Mouse (Mus musculus) lung, postnatal 0 days (tissue): ENCODE results near the gene Prex1. TPM values are rescaled to one million over a fixed set of nuclear protein-coding genes. Genes with fewer than 3 reads are reported as not detected.

Experiments used
- ATAC-seq: fragments of 200-750 bp; cut with Nextera tagmentation; 2 replicates; pipeline ENCODE4 v1.8.0; 2017; ENCODE audit warnings: moderate library complexity
- DNase-seq: peaks from one replicate; pipeline ENCODE4 v3.0.0-alpha.2; 2016; ENCODE audit warnings: low spot score
- H3K27ac ChIP-seq: fragments of 300-500 bp; sonication (generic); 2 replicates; pipeline ENCODE4 v1.5.1; 2014; ENCODE audit warnings: antibody characterized with exemption, mild to moderate bottlenecking, low read length, mixed read lengths
- H3K27me3 ChIP-seq: fragments of 300-500 bp; sonication (generic); replicated peaks from 2 replicates; pipeline ENCODE4 v1.6.1; 2014; ENCODE audit warnings: low read length, mixed read lengths; ENCODE audit not compliant: insufficient read depth
- H3K36me3 ChIP-seq: fragments of 300-500 bp; sonication (generic); 2 replicates; pipeline ENCODE4 v1.6.1; 2014; ENCODE audit warnings: low read length, mixed read lengths; ENCODE audit not compliant: insufficient read depth
- H3K4me1 ChIP-seq: fragments of 300-500 bp; sonication (generic); 2 replicates; pipeline ENCODE4 v1.6.1; 2014; ENCODE audit warnings: antibody characterized with exemption, low read depth, low read length, mixed read lengths; ENCODE audit not compliant: insufficient read depth
- H3K4me2 ChIP-seq: fragments of 300-500 bp; sonication (generic); replicated peaks from 2 replicates; pipeline ENCODE4 v1.6.1; 2014; ENCODE audit warnings: low read depth, mild to moderate bottlenecking, low read length, moderate library complexity, mixed read lengths
- H3K4me3 ChIP-seq: fragments of 300-500 bp; sonication (generic); 2 replicates; pipeline ENCODE4 v1.5.1; 2014; ENCODE audit warnings: low read depth, low read length
- H3K9ac ChIP-seq: fragments of 300-500 bp; sonication (generic); replicated peaks from 2 replicates; pipeline ENCODE4 v1.6.1; 2014; ENCODE audit warnings: low read depth, mild to moderate bottlenecking
- H3K9me3 ChIP-seq: fragments of 300-500 bp; sonication (generic); 2 replicates; pipeline ENCODE4 v1.6.1; 2016; ENCODE audit warnings: low read length, mixed read lengths
- CTCF ChIP-seq: IDR thresholded peaks from 2 replicates; pipeline ENCODE4 v1.5.1; 2016; ENCODE audit warnings: antibody characterized with exemption, mild to moderate bottlenecking
- EP300 ChIP-seq: IDR thresholded peaks from 2 replicates; pipeline ENCODE4 v1.6.1; 2016; ENCODE audit warnings: antibody characterized with exemption, mild to moderate bottlenecking, control low read depth
- WGBS: fragments of 180-500 bp; shearing (Covaris S2); extraction: QIAGEN DNeasy Blood & Tissue Kit; methylation state at CpG from one replicate; pipeline ENCODE4 v1.1.7; 2014; 5-methylcytosine and 5-hydroxymethylcytosine counted together
- polyA plus RNA-seq: library from polyadenylated mRNA; unstranded; fragments of >200 nt; fragmentation: Nextera tagmentation; extraction: Ambion mirVana; gene quantifications from 2 replicates; pipeline ENCODE4 v1.2.1, GENCODE M21; 2015

The Prex1 gene
- polyA plus RNA-seq, 1 experiment from 2014 or later: 6.9 TPM

DNA sequence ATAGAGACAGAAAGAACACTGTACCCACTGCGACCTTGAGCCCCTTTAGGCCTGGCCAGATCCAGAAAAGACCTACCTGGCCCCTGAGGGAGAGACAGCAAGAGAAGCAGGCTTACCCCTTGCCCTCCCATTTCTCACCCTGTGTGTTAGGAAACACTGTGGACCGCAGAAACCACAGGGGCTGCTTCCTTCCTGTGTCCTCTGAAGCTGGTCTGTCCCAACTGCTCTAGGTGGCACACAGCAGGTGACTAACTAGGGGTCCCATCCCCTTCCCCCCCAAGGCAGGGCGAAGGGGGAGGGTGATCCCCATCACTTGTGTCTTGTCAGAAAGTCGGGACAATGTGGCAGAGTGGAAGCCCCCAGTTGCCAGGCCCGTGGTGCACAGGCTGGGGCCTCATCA is 164.6 kb downstream of the Prex1 start:
- ATAC-seq (no peak), DNase-seq (no peak)
- Histone ChIP-seq H3K9ac (no peak overlapping the region), H3K27me3 (no peaks in the 10 kb centered on the region), H3K27ac (no peak overlapping the region), H3K4me3 (no peak overlapping the region), H3K36me3 (no peaks in the 10 kb centered on the region), H3K4me2 (no peak overlapping the region), H3K4me1 (no peaks in the 10 kb centered on the region), H3K9me3 (no peaks in the 10 kb centered on the region)
- 82% methylated on average over 5 of the region's 5 CpGs for WGBS
- TF ChIP-seq CTCF: no peak
- TF ChIP-seq EP300: no peak

DNA sequence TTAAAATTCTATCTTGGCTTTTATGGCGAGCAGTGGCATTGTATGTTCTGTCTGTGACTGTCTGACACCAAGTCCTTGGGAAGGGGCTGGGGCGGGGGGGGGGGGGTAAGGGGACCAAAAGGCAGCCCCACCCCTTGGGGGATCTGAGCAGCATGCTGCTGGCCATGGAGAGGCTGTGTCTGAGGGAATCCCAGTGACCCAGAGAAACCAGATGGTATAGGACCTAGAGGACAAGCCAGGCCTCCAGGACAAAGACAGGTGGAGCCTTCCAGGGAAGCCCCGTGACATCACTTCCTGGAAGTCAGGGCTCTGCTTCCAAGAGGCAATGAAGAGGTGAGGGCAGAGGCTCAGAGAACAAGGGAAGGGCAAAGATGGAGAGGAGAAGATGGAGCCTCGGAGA is 168.1 kb downstream of the Prex1 start:
- Histone ChIP-seq H3K27ac (no peak overlapping the region), H3K4me2 (no peak overlapping the region), H3K9me3 (no peaks in the 10 kb centered on the region), H3K4me3 (no peak overlapping the region), H3K36me3 (no peaks in the 10 kb centered on the region), H3K4me1 (no peaks in the 10 kb centered on the region), H3K27me3 (no peaks in the 10 kb centered on the region), H3K9ac (no peak overlapping the region)
- no peak for DNase-seq
- TF ChIP-seq CTCF: no peak
- no peak for TF ChIP-seq EP300
- no peak for ATAC-seq
- WGBS: 52% methylated on average over 4 of the region's 4 CpGs

GRCm38 (mm10) chr2:166544575-166545251 is 168.9 kb downstream of the Prex1 start:
- no peak overlapping the region for H3K9ac ChIP-seq
- DNase-seq: no peak

DNA sequence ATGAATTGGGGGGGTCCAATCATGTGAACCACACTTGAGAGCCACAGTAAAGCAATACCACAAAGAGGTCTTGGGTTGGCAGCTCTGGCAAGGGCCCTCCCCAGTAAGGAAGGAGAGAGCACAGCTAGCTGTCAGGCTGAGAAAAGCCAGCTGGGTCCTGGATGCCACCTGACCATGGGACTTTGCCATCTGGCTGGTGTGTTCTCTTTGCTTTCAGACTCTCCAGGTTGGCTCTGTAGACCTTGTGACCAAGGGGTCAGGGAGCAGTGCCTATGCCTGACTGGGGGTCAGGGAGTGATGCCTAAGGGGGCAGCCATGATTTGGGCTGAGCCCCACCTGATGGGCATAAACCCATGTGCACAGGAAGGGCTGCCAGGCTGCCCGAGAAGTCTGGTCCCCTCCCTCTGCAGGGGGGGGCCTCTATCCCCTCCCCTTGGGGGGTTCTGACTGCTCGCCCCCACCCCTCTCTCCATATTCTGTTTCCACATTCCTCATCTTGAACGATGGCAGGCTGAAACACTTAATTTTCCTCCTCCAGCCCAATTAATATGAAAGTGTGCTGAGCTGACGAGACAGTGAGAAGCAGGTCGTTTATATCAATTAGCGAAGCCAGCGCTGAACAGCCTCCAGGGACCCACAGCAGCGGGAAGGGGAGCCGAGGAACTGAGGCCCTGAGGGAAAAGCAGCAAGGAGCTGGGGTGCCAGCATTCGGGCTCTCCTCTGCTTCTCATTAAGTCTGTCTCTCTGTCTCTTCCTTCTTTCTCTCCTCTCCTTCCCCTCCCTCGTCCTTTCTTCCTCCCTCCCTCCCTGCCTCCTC is 172.3 kb downstream of the Prex1 start:
- H3K9me3 ChIP-seq: no peaks in the 10 kb centered on the region
- H3K27me3 ChIP-seq: no peaks in the 10 kb centered on the region
- TF ChIP-seq EP300: no peak
- no peak for TF ChIP-seq CTCF
- WGBS: 33% methylated on average over 11 of the region's 11 CpGs
- no peaks in the 10 kb centered on the region for H3K36me3 ChIP-seq
- no peak overlapping the region for H3K9ac ChIP-seq
- no peak overlapping the region for H3K27ac ChIP-seq
- DNase-seq (no peak), ATAC-seq (no peak)
- H3K4me1 ChIP-seq: no peaks in the 10 kb centered on the region
- H3K4me2 ChIP-seq: no peak overlapping the region
- no peak overlapping the region for H3K4me3 ChIP-seq

More at GRCm38 (mm10) chr2:166544575-166545251, 168.9 kb downstream of the Prex1 start:
- H3K36me3 ChIP-seq: no peaks in the 10 kb centered on the region
- no peak for ATAC-seq
- no peaks in the 10 kb centered on the region for H3K4me1 ChIP-seq
- H3K4me2 ChIP-seq: no peak overlapping the region
- no peaks in the 10 kb centered on the region for H3K27me3 ChIP-seq
- H3K9me3 ChIP-seq: no peaks in the 10 kb centered on the region
- no peak overlapping the region for H3K4me3 ChIP-seq
- 46% methylated on average over 7 of the region's 7 CpGs for WGBS
- TF ChIP-seq EP300: no peak
- peak; percentile 31; the same call in 1 of the 2 replicates for TF ChIP-seq CTCF
- no peak overlapping the region for H3K27ac ChIP-seq

DNA sequence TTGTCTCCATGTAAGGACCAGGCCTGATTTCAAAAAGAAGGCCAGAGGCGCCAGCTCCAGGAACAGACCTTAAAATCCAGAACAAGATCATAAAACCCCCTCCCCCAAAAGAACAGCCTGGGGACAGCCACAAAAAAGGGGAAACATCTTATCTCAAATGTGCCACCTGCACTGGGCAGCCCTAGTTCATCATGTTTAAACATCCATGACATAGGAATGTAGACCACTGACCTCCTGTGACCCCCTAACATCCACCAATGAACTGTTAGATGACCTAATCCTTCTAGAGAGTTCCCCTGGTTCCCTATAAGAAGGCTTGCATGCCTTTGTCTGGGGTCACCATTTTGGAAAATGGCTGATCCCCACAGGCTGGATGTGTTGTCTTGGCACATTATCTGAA is 173.4 kb downstream of the Prex1 start:
- Histone ChIP-seq H3K36me3 (no peaks in the 10 kb centered on the region), H3K4me2 (no peak overlapping the region), H3K9me3 (no peaks in the 10 kb centered on the region), H3K9ac (no peak overlapping the region), H3K4me3 (no peak overlapping the region), H3K4me1 (no peaks in the 10 kb centered on the region), H3K27ac (no peak overlapping the region), H3K27me3 (no peaks in the 10 kb centered on the region)
- ATAC-seq (no peak), DNase-seq (no peak)
- WGBS: 87% methylated on average over 1 of the region's 1 CpGs
- TF ChIP-seq EP300 (no peak), CTCF (no peak)

DNA sequence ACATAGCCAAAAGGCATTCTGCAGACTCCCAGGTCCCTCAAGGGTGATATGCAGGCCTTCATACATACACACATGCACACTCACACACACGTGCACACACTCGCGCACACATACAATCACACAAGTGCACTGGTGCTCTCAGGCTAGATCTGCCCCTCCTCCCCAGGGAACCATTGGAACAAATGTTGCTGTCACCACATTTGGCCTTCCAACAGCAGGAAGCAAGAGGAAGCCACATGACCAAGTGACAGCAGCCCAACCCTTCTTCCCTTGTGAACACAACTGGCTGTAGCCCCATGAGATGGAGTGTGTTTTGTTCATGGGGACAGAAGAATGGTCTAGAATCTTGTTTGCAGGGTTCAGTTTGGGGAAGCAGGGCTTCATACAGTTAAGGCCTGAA is 176.7 kb downstream of the Prex1 start:
- 93% methylated on average over 3 of the region's 3 CpGs for WGBS
- no peak overlapping the region for H3K4me2 ChIP-seq
- DNase-seq (no peak), ATAC-seq (no peak)
- H3K9ac ChIP-seq: no peak overlapping the region
- no peak overlapping the region for H3K4me3 ChIP-seq
- no peaks in the 10 kb centered on the region for H3K4me1 ChIP-seq
- no peaks in the 10 kb centered on the region for H3K27me3 ChIP-seq
- TF ChIP-seq CTCF: no peak
- TF ChIP-seq EP300: no peak
- no peak overlapping the region for H3K27ac ChIP-seq
- no peaks in the 10 kb centered on the region for H3K9me3 ChIP-seq
- no peaks in the 10 kb centered on the region for H3K36me3 ChIP-seq
